Mouse (Mus musculus) liver, adult 2 months (tissue): ENCODE results near the gene Olfm1.

Experiments used
- CTCF ChIP-seq: fragments of 200-500 bp; IDR thresholded peaks from 2 replicates; pipeline ENCODE4 v1.5.1; 2011; ENCODE audit warnings: low read depth, low read length, control low read depth
- POLR2A ChIP-seq: fragments of 200-500 bp; IDR thresholded peaks from 2 replicates; pipeline ENCODE4 v1.6.1; 2011; ENCODE audit warnings: low read length, control low read depth; ENCODE audit not compliant: insufficient read depth; ENCODE audit errors: extremely low read depth

DNA sequence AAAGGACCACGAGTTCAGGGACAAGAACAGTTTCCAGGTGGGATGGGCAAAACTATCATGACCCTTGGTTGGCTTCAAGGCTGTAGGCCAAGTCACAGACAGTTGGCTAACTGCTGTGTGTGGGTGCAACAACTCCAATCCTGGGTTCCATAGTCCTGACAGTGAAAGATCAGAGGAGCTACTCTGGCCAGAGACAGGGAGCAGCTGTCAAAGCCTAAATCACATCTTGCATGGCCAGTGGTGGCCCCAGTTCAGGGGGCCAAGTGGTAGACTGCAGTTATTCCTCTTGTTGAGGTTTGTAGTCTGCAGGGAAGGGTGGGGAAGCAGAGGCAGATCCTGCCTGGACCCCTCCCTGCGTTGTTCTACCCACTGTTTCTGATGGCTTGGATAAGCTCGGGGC, 48.1 kb downstream of the Olfm1 start:
- TF ChIP-seq POLR2A (no peak), CTCF (no peak)
